Comparison of ENCODE assay signal across 8 mouse cellular contexts in the genomic region with DNA sequence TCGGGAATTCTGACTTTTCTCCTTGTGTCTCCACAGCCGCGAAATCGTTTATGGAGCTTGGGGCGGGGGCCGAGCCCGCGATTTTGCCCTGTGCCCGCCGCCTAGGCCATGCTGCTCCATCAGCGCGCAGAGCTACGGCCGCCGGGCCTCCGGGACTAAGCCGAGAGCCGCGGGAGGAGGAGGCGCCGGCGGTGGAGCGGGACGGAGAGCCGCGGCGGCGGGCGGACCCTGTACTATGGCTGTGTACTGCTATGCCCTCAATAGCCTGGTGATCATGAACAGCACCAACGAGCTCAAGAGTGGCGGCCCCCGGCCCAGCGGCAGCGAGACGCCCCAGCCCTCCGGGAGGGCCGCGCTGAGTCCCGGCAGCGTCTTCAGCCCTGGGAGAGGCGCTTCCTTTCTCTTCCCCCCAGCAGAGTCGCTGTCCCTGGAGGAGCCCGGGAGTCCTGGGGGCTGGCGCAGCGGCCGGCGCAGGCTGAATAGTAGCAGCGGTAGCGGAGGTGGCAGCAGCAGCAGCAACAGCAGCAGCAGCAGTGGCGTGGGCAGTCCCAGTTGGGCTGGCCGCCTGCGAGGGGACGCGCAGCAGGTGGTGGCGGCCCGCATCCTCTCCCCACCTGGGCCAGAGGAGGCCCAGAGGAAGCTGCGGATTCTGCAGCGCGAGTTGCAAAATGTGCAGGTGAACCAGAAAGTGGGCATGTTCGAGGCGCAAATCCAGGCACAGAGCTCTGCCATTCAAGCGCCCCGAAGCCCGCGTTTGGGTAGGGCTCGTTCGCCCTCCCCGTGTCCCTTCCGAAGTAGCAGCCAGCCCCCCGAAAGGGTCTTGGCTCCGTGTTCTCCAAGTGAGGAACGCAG. TPM values are rescaled to one million over a fixed set of nuclear protein-coding genes. Genes with fewer than 3 reads are reported as not detected.
DNase-seq lines count a peak whose midpoint lies in the region; ATAC-seq and TF ChIP-seq lines count a peak whose summit lies in the region.

No protein-coding gene starts in this region.

- no peak for TF ChIP-seq EP300 in lung, postnatal 0 days (IDR thresholded peaks at IDR 0.05)

- DNase-seq in spleen, adult 18-20 months = peak; percentile 41 to 53
- DNase-seq in spleen, postnatal 14 days (ENCODE audit: low spot score in 2 of 2) = no peak
- DNase-seq in cerebellum, adult 9-11 months = peak; percentile 64
- DNase-seq in kidney, postnatal 36 days = peak; percentile 39 to 72
- DNase-seq in lung, postnatal 0 days (ENCODE audit: low spot score) = no peak
- peak; percentile 59 for DNase-seq in right cerebral cortex, postnatal 36 days (ENCODE audit: low spot score in 2 of 2)

- H3K4me3 ChIP-seq in heart, embryonic 11.5 days (ENCODE audit: low read depth, low read length) = peak overlapping the region; percentile 68
- peak overlapping the region; percentile 76 for H3K4me3 ChIP-seq in lung, postnatal 0 days (ENCODE audit: low read depth, low read length)

- no peak for ATAC-seq in heart, embryonic 11.5 days (replicated peaks; ENCODE audit: insufficient number of reproducible peaks, low FRiP score, low TSS enrichment)
- peak; percentile 21 for ATAC-seq in lung, postnatal 0 days
- no peak for ATAC-seq in inflammation-experienced regulatory T-cells, adult 6 months

- TF ChIP-seq CTCF in lung, postnatal 0 days (IDR thresholded peaks at IDR 0.05) = no peak

- H3K4me1 ChIP-seq in heart, embryonic 11.5 days (ENCODE audit: control insufficient read depth, insufficient read depth, low read length) = peaks cover 25% of the 10 kb centered on the region
- H3K4me1 ChIP-seq in lung, postnatal 0 days (ENCODE audit: insufficient read depth, low read depth, low read length) = peaks cover 26% of the 10 kb centered on the region

- WGBS in heart, embryonic 11.5 days (ENCODE audit: insufficient replicate concordance) = 2% methylated on average over 71 of the region's 72 CpGs
- 8% methylated on average over 66 of the region's 72 CpGs for WGBS in lung, postnatal 0 days

- peak overlapping the region; percentile 79 for H3K4me2 ChIP-seq in heart, embryonic 11.5 days
- peak overlapping the region; percentile 96 for H3K4me2 ChIP-seq in lung, postnatal 0 days (replicated peaks; ENCODE audit: low read depth, low read length)

- no peak overlapping the region for H3K27ac ChIP-seq in heart, embryonic 11.5 days (ENCODE audit: low read depth, low read length)
- peak overlapping the region; percentile 93 for H3K27ac ChIP-seq in lung, postnatal 0 days (ENCODE audit: low read length)

- H3K36me3 ChIP-seq in heart, embryonic 11.5 days (ENCODE audit: control insufficient read depth, insufficient read depth, low read length) = no peaks in the 10 kb centered on the region
- H3K36me3 ChIP-seq in lung, postnatal 0 days (ENCODE audit: insufficient read depth, low read length) = no peaks in the 10 kb centered on the region

- H3K9me3 ChIP-seq in heart, embryonic 11.5 days (replicated peaks; ENCODE audit: control insufficient read depth, low read length) = no peaks in the 10 kb centered on the region
- no peaks in the 10 kb centered on the region for H3K9me3 ChIP-seq in lung, postnatal 0 days (ENCODE audit: low read length)

- H3K27me3 ChIP-seq in heart, embryonic 11.5 days (ENCODE audit: control insufficient read depth, insufficient read depth, low read length) = peaks cover 23% of the 10 kb centered on the region
- H3K27me3 ChIP-seq in lung, postnatal 0 days (replicated peaks; ENCODE audit: insufficient read depth, low read length) = no peaks in the 10 kb centered on the region

- peak overlapping the region; percentile 60 for H3K9ac ChIP-seq in heart, embryonic 11.5 days (ENCODE audit: low read depth, low read length)
- H3K9ac ChIP-seq in lung, postnatal 0 days (replicated peaks; ENCODE audit: low read depth) = peak overlapping the region; percentile 81

RNA-seq across cellular contexts. Expression of a gene that starts 2.0 kb away (rescaled TPM):
- polyA plus RNA-seq in heart, embryonic 11.5 days (2014; fragmentation: Nextera tagmentation; extraction: Ambion mirVana) = 3.2 and 4.0 TPM in 2 replicates
- polyA plus RNA-seq in lung, postnatal 0 days (2015; fragmentation: Nextera tagmentation; extraction: Ambion mirVana) = 8.4 and 11.9 TPM in 2 replicates
- 10 to 100 TPM; 25.3 to 58.2 (median 55.2) TPM for polyA plus RNA-seq in inflammation-experienced regulatory T-cells, adult 6 months (2017; shearing (Covaris generic))

Comparison
In these comparisons a context has a peak if more than half of its experiments do, and no peak if none do; other contexts are left out.
1. DNase-seq: peak in spleen, adult 18-20 months (2 of 2), cerebellum, adult 9-11 months (single experiment), kidney, postnatal 36 days (2 of 2) and right cerebral cortex, postnatal 36 days (2 of 2); none in spleen, postnatal 14 days (0 of 2) and lung, postnatal 0 days (single experiment).